Mouse (Mus musculus) small intestine, adult 2 months (tissue): ENCODE measurements around the gene Homer2. TPM values are rescaled to one million over a fixed set of nuclear protein-coding genes. Genes with fewer than 3 reads are reported as not detected.

Experiments used
- H3K27ac ChIP-seq: fragments of 200-500 bp; 2 replicates; pipeline ENCODE4 v1.5.1; 2012; ENCODE audit warnings: low read depth, low read length, control low read depth, inconsistent platforms; ENCODE audit not compliant: insufficient read depth
- H3K27me3 ChIP-seq: fragments of 200-500 bp; 2 replicates; pipeline ENCODE4 v1.6.1; 2012; ENCODE audit warnings: mild to moderate bottlenecking, moderate library complexity, low read length, inconsistent platforms; ENCODE audit not compliant: control insufficient read depth, insufficient read depth
- H3K36me3 ChIP-seq: fragments of 200-500 bp; 2 replicates; pipeline ENCODE4 v1.6.1; 2012; ENCODE audit warnings: mild to moderate bottlenecking, low read length, control low read depth, inconsistent platforms; ENCODE audit not compliant: control insufficient read depth, insufficient read depth
- H3K4me1 ChIP-seq: fragments of 200-500 bp; 2 replicates; pipeline ENCODE4 v1.6.1; 2012; ENCODE audit warnings: low read length, inconsistent platforms, mixed read lengths; ENCODE audit not compliant: control insufficient read depth, insufficient read depth, insufficient read length
- H3K4me3 ChIP-seq: fragments of 200-500 bp; 2 replicates; pipeline ENCODE4 v1.5.1; 2012; ENCODE audit warnings: low read depth, mild to moderate bottlenecking, control low read depth, inconsistent platforms, low read length, moderate library complexity
- CTCF ChIP-seq: fragments of 200-500 bp; IDR thresholded peaks from 2 replicates; pipeline ENCODE4 v1.5.1; 2012; ENCODE audit warnings: low read depth, mild to moderate bottlenecking, control low read depth, inconsistent platforms, low read length, moderate library complexity, mixed read lengths; ENCODE audit not compliant: insufficient replicate concordance, insufficient read length; ENCODE audit errors: extremely low read depth
- POLR2A ChIP-seq: fragments of 200-500 bp; IDR thresholded peaks from 2 replicates; pipeline ENCODE4 v1.6.1; 2012; ENCODE audit warnings: low read depth, mild to moderate bottlenecking, control low read depth, inconsistent platforms, low read length, moderate library complexity
- WGBS: fragments of 180-500 bp; shearing (Covaris S2); methylation state at CpG from one replicate; pipeline ENCODE4 v1.1.7; 2018; 5-methylcytosine and 5-hydroxymethylcytosine counted together
- polyA plus RNA-seq: library from polyadenylated mRNA; depleted of rRNA; stranded (reverse); fragments of >200 nt; gene quantifications from 2 replicates; pipeline ENCODE4 v1.2.3, GENCODE M21; 2012

Homer2 gene
- polyA plus RNA-seq, 1 experiment: 20.2 TPM

DNA sequence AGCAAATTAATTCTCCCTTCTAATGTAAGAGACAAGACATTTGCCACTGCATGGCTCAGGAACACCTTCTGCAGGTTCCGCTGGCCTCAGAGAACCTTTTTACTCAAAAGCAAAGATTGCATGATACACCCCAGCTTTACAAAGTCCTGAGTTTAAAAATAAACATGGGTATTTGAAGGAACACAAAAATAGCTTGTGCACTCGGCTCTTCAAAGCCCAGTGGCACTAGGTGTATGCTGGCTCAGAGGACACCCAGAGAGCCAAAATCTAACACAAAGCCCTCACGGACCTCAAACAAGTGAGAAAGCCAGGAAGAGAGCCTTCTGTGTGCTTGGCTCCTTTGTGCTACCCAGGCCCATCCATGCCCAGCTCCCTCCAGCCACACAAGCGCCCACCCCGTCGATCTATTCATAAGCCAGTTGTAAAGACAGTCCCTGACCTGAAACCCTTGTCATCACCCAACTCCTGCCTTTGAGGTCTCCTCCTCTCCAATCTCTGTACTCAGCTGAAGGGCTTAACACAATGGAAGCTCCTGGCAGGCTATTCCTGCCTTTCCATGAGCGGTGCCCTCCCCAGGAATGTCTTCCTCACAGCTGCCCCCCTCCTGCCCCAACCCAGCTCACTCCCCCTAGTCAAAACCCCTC lies 23.4 kb downstream of the Homer2 start:
- Histone ChIP-seq H3K27ac (no peak overlapping the region), H3K27me3 (no peaks in the 10 kb centered on the region), H3K4me3 (no peak overlapping the region), H3K4me1 (peaks cover 13% of the 10 kb centered on the region; the same call in 1 of the 2 replicates), H3K36me3 (no peaks in the 10 kb centered on the region)
- no peak for TF ChIP-seq POLR2A
- TF ChIP-seq CTCF: no peak
- 79% methylated on average over 7 of the region's 7 CpGs for WGBS

DNA sequence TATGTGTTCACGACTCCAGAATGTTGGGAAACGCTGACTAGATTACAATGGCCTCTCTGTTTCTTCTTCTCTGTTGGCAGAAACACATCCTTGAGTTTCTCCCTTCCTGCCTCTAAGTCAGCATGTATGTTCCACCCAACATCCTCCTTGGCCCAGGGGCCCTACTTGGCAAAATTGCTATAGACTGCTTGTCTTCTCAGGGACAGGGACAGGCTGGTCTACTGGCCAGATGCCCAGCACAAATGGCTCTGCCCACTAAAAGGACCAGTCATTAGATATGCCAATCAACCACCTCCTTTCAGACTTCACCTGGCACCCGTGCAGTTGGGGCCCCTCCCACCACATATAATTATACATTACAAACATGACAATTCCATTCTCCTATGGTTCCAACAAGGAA lies 25.9 kb downstream of the Homer2 start:
- Histone ChIP-seq H3K27ac (no peak overlapping the region), H3K4me1 (peaks cover 2% of the 10 kb centered on the region; the same call in 1 of the 2 replicates)
- 27% methylated on average over 3 of the region's 3 CpGs for WGBS

DNA sequence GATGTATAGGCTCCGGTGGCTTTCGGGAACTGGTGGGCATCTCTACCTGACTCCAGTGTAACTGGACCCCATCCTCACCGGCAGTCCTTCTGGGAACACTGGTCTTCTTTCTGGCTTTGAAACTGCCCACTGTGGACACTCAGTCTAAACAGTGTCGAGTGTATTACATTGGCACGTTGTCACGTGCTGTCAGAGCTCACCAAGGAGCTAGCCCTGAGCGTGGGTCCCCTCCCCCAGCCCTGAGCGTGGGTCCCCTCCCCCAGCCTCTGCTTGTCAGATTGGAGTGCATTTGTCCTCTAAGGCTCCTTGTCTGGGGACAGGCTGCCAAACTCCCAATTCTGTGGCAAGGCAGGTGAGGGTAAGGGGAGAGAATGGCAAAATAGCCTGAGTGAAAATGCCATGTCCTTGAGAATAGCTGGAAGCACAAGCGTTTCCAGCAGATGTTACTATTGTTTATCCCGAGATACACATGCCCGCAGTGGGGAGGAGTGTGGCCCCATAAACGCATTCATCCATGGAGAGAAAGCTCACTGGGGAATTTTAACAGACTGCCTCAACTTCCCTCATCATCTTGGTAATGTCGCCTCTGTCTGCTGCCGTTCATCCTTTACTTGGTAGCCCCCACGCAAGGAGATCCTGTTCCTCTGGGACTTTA lies 33.8 kb downstream of the Homer2 start:
- no peak overlapping the region for H3K27ac ChIP-seq
- H3K27me3 ChIP-seq: no peaks in the 10 kb centered on the region
- 73% methylated on average over 15 of the region's 15 CpGs for WGBS
- no peaks in the 10 kb centered on the region for H3K4me1 ChIP-seq
- H3K4me3 ChIP-seq: no peak overlapping the region
- no peaks in the 10 kb centered on the region for H3K36me3 ChIP-seq
- TF ChIP-seq CTCF: no peak
- no peak for TF ChIP-seq POLR2A

More for the DNA sequence above, 25.9 kb downstream of the Homer2 start:
- TF ChIP-seq POLR2A (no peak), CTCF (no peak)
- H3K27me3 ChIP-seq: no peaks in the 10 kb centered on the region
- H3K36me3 ChIP-seq: no peaks in the 10 kb centered on the region
- H3K4me3 ChIP-seq: no peak overlapping the region

DNA sequence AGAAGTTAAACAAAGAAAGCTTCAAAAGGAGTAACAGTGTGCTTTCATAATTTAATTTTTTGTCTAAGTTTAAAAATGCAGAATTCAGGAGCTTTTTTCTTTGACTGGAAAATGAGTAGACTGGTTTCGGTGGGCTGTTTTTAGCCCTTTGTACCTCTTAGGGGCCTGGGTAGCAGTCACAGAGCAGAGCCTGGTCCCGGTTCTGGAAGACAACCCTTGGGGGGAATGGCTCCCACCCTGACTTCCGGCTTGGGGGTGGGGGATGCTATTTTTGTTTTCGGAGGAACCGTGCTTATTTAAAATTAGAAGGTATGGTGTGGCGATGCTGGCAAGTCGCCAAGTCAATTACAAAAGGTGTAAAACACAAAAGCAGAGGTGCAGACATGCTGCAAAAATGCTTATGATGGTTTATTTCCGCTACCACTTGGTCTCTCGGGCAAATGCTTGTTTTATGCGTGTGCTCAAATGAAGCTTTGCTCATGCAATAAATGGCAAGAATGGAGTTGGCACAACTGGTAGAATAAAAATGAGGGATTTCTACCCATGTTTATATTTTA lies 34.5 kb downstream of the Homer2 start:
- Histone ChIP-seq H3K27me3 (no peaks in the 10 kb centered on the region), H3K4me3 (no peak overlapping the region), H3K4me1 (no peaks in the 10 kb centered on the region), H3K36me3 (no peaks in the 10 kb centered on the region), H3K27ac (no peak overlapping the region)
- TF ChIP-seq CTCF (no peak), POLR2A (no peak)
- WGBS: 69% methylated on average over 10 of the region's 10 CpGs

DNA sequence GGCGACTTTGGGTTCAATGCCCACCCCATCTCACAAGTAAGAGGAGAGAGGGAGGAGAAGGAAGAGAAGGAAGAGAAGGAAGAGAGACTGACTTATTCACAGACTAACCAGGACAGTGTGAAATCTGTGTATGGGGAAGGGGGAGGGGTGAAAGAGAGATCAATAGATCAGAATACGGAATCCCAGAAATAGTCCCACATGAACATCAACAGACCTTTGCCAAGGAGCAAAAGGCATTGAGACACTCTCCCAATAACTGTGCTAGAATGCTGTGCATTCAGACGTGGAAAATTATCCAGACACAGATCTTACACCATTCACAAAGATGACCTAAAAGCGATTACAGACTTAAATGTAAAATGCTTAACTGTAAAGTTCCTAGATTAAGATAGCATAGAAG lies 40.2 kb downstream of the Homer2 start:
- no peak overlapping the region for H3K27ac ChIP-seq

DNA sequence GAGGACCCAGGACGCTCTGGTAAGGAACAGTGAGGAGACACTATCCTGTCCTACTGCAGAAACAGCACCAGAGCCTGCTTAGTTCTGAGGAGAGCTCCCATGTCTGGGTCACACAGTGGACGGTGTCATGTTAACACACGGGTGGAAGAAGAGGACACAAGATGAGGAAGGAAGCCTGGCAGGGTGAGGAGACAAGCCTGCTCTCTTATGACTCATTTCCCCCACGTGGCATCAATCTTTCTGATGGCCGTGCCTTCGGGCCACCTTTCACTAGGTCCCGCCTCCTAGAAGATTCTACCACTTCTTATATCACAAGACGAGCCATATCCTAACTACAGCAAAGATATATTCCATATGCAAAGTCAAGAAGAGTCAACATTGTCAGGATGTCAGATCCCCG lies 40.7 kb downstream of the Homer2 start:
- H3K27ac ChIP-seq: no peak overlapping the region
- no peaks in the 10 kb centered on the region for H3K36me3 ChIP-seq
- no peak overlapping the region for H3K4me3 ChIP-seq
- 76% methylated on average over 9 of the region's 9 CpGs for WGBS
- TF ChIP-seq CTCF: no peak
- TF ChIP-seq POLR2A: no peak
- H3K4me1 ChIP-seq: no peaks in the 10 kb centered on the region
- no peaks in the 10 kb centered on the region; the same call in 1 of the 2 replicates for H3K27me3 ChIP-seq

More for the DNA sequence above, 40.2 kb downstream of the Homer2 start:
- TF ChIP-seq CTCF: no peak
- no peak for TF ChIP-seq POLR2A
- H3K4me1 ChIP-seq: no peaks in the 10 kb centered on the region
- H3K27me3 ChIP-seq: no peaks in the 10 kb centered on the region; the same call in 1 of the 2 replicates
- 81% methylated on average over 4 of the region's 4 CpGs for WGBS
- H3K36me3 ChIP-seq: no peaks in the 10 kb centered on the region
- H3K4me3 ChIP-seq: no peak overlapping the region

DNA sequence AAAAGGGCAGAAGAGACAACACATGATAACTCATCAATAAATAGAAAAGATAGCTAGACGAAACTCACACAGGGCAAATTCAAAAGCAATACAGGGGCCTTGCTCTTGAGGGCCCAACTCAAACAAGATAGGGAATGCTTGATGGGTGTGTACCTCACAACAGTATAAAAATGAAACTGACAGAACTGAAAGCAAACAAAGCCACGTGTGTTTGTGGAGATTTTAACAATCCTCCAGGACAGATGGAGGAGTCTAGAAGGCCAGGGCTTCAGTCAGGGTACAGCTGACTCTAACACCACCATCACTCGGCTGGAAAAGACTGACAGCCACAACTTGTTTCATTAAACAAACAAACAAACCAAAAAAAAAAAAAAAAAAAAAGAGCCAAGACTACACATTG lies 44.3 kb downstream of the Homer2 start:
- Histone ChIP-seq H3K4me3 (no peak overlapping the region), H3K27me3 (no peaks in the 10 kb centered on the region; the same call in 1 of the 2 replicates), H3K36me3 (no peaks in the 10 kb centered on the region), H3K27ac (no peak overlapping the region), H3K4me1 (0 out of 2 replicates have a peak, but pooled peaks cover 1% of the 10 kb centered on the region)
- TF ChIP-seq CTCF (no peak), POLR2A (no peak)
- WGBS: 15% methylated on average over 3 of the region's 3 CpGs
